Mouse (Mus musculus) adrenal gland, postnatal 14 days (tissue): Measurements from ENCODE around the gene Shisa5. TPM values are rescaled to one million over a fixed set of nuclear protein-coding genes. Genes with fewer than 3 reads are reported as not detected.

ENCODE experiments used
- DNase-seq: peaks from one replicate; pipeline ENCODE4 v3.0.0; 2021; ENCODE audit warnings: mixed read lengths
- total RNA-seq: library from RNA; stranded (reverse); gene quantifications from 2 replicates; pipeline ENCODE4 v1.2.3, GENCODE M21; 2021

The Shisa5 gene
- total RNA-seq, 1 experiment from 2014 or later, result 95.6 TPM

DNA sequence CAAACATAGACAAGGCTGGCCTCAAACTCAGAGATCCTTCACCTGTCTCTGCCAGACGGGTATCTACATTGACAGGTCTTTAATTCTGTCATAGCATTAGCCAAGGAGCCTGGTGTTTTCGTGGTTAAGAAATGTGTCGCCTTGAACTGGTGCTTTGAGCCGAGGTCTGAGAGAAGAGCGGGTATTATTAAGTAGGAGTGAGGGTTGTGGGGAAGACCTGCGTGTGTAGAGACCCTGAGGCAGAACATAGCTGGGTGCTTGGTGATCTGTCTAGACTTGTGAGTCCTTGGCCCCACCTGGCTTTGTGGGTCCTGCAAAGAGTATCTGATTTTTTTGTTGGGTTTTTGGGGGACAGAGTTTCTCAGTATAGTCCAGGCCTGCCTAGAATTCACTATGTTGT lies 15.5 kb downstream of the Shisa5 start:
- DNase-seq, result no peak

DNA sequence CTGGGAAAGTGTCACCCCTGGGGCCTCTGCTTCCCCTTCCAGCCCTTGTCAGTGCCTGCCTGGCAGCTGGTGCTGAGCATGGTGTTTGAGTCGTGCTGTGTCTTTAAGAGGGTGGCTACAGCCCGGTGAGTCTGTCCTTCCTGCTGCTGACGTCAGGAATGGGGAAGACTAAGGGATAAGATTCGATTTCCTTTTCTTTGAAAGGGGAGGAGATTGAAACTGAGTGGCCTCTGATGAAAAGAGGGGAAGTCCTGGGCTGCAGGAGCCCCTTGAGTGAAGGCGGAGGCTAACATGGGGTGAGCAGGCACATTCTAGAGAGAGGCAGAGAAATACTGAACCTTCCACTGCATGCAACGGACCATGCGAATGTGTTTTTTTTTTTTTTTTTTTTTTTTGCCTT lies 16.3 kb downstream of the Shisa5 start:
- peak; percentile 85 for DNase-seq

DNA sequence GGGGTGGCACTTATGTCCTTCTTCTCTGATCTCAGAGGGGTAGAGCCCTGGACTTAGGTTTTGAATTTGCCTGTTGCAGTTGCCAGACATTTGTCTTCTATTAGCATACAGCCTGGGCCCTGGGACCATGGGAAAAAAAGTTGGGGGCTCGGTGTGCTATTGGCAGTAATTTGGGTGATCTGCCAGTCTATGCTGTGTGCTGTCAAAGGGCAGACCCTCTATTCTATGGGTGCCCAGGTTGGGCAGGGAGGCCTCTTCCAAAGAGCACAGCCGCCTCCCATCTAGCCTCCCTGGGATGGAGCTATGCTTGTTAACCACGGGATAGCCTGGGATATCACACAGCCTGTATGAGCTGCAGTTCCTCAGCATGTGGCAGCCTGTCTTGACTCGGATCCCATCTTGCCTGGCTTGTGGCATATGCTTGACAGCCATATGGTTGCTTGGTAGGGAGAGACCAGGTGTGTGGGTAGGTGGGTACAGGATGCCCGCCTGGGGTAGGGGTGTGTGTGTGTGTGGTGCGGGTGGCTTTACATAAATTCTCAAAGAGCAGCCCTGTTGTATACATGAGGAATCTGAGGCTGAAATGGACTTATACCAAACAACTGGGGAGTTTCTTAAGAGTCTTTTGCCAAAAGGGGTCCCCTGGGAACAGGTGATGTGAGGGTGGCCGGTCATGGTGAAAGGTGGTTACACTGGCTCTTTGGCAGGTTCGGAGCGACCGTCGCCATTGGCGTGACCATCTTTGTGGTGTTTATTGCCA lies 17.1 kb downstream of the Shisa5 start:
- DNase-seq, result no peak

DNA sequence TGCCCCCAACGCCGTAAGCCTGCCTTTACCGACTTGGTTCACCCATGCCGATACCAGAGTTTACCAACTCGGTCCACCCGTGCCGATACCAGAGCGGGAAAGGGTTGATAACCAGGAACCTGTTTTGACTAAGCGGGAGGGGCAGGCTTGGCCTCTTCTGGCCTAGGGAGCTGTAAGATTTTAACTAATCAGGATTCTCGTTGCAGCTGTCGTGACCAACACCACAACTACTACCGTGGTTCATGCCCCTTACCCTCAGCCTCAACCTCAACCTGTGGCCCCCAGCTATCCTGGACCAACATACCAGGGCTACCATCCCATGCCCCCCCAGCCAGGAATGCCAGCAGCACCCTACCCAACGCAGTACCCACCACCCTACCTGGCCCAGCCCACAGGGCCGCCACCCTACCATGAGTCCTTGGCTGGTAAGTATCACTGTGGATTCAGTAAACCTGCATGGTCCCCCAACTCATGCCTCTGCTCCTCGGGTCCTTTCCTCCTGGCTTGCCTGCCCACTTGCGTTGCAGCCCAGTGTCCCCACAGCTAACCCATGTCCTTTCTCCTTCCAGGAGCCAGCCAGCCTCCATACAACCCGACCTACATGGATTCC lies 17.8 kb downstream of the Shisa5 start:
- DNase-seq, result no peak

DNA sequence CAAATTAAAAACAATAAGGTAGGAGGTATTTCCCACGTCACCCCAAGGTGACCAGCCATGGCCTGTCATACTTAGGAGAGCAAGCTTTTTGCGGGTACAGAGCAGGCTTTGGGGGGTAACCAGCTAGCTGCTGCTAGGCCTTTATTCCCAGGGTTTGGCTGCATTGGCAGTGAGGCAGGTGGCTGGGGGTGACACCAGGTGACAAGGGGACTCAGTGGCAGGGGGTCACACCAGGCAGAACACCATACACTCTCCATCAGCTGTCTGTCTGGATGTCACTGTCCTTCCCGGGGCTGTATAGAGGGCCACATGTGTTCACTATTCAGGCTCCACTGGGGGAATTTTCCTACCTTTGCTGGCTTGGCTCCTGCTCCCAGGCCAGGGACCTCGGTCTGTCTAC lies 18.6 kb downstream of the Shisa5 start:
- DNase-seq, result no peak

DNA sequence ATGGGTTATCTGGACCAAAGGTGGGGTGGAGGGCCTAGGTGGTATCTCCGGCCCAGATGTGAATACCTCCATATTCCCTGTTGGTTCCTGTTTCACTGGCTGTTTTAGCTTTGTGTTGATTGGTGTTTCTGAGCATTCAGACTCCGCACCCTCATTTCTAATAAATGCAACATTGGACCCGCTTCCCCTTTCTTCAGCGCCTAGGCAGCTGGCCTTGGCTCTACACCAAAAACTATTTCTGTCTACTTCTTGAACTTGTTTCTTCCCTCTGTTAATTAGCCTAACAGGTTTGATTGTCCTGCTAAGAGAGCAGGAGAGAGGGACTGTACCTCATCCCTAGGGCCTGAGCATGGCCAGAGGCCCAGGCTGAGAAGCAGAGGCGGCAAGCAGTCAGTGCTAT lies 19.2 kb downstream of the Shisa5 start:
- DNase-seq, result no peak

DNA sequence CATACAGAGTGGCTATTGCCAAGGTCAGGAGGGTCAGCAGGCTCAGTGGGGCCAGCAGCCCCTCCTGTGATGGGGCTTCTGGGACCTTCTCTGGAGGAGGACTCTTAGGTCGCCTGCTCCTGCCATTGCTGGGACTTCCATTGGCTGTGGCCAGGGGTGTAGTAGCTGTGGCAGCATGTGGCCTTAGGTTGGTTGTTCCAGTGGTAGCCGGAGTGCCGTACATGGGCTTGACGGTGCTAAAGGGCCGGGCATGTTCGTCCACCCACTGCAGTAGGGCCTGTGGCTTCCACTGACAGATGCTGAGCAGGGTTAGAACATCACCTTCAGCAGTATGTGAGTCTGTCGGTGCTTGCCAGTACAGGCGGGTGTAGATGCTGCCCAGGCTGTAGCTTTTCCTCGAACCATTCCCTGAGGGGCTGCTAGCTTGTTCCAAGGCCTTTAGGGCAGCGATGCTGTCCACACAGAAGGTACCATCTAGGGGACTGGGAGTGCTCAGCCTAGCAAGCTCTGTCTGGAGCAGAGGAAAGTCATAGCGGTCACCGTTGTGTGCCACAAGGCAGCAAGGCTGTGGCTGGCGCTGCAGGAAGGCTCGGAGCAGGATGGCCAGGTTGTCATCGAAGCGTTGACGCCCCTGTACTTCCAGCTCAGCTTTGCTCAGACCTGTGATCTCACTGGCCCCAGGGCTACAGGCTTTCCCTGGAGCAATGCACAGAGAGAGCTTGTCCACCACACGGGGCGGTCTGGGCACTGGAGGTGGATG lies 19.8 kb downstream of the Shisa5 start:
- no peak for DNase-seq

DNA sequence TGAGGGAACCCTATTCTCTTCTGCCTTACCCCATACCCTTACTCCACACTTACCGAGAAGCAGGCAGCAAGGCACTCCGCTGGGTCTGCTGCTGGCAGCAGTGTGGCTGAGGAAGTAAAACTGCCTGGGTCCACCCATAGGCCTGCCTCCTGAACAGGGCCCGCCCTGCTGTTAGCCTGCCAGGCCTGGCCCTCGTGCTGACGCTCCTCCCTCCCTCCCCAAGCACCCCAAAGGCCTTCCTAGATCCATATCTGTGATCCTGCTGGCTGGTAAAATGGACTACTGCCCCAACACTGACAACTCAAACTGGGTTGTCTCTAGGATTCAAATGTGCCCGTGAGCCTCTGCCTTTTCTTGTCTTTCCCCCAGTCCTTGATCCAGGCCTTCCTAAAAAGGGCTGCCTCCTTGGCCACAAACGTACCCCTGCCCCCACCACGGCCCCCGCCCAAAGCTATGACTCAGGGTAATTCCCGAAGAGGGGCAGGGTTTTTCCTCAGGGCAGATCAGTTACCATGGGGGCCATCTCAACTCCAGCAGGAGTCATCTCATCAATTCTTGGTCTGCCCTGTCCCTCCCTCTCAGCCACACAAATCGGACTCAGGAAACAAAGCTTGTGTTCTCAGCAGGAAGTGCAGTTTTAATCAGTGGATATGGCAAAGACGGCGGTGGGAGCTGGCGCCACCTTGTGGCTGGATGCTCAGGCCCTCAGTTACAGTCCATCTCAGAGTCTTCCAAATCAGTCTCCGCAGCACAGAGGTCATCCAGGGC lies 21.0 kb downstream of the Shisa5 start, which contains the start of gene Trex1:
Gene Trex1, minus strand, starts transcription at position 599 of the 768 bp plus-strand sequence.
- DNase-seq, result peak; percentile 94

DNA sequence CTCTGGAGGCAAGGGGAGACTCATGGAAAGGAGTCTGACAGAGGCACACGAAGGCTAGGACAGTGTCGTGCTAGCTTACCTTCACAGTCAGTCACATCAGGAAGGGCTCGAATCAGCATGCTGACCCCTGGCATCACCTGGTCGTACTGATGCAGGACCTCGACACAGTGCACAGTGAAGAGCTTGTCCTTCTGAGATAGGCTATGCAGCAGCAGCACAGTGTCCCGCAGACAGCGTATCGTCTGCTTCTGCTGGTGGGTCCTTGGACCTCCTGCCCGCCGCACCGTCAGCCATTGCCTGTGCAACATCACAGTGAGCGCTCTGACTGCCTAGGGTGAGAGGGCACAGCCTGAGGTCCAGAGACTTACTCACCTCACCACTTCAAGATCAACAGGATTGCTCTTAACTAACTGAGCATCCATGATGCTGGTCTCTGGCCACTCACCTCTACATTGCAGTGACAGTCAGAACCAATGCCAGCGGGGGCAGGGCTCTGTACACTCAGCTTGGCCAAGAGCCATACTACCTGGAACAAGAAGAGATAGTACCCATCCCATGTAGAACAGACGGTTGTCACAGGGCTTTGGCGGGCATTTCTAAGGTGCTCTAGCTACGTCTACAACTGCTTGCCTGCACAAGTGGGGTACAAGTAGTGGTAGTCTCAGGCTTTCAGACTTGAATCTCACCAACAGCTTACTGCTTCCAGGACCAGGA lies 22.0 kb downstream of the Shisa5 start:
- DNase-seq, result no peak

DNA sequence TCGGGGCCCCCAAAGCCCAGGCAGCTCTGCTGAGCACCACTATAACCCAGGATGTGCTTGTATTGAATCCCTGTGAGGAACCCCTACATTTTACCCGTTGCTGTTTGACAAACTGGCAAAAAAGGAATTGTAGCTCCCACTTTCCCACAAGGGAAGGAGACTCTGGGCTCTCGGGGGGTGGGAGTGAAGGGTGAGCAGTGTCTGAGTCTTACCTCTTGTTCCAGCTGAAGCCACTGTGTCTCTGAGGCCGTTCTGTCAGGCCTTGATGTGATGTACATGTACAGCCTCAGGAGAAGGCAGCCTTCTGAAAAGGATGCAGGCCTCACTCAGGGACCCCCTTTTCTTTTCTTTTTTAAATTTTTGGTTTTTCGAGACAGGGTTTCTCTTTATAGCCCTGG lies 22.5 kb downstream of the Shisa5 start:
- DNase-seq, result no peak

DNA sequence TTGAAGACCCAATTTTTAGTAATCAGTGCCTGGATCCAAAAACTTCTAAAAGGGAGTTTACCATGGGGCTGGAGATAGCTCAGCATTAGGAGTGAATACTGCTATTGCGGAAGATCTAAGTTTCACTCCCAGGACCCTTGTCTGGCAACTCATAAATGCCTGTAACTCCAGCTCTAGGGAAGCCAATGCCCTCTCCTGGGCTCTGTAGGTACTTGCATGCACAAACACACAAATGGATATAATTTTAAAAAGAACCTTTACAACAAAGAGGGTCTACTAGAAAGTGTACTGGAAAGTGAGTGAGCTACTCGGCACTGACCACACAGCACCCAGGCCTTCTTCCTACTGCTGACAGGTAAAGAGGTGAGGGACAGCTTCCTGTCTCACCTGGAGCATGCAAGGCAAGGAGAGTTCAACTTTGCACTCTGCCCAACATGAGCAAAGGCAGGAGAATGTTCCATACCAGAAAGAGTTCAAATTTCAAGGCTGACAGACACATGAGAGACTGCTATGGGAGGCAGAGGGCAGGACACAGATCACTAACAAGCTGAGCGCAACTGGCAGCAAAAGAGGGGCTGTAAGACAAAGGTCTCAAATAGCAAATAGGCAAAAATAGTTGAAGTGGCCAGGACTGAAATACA lies 29.9 kb downstream of the Shisa5 start:
- no peak for DNase-seq

DNA sequence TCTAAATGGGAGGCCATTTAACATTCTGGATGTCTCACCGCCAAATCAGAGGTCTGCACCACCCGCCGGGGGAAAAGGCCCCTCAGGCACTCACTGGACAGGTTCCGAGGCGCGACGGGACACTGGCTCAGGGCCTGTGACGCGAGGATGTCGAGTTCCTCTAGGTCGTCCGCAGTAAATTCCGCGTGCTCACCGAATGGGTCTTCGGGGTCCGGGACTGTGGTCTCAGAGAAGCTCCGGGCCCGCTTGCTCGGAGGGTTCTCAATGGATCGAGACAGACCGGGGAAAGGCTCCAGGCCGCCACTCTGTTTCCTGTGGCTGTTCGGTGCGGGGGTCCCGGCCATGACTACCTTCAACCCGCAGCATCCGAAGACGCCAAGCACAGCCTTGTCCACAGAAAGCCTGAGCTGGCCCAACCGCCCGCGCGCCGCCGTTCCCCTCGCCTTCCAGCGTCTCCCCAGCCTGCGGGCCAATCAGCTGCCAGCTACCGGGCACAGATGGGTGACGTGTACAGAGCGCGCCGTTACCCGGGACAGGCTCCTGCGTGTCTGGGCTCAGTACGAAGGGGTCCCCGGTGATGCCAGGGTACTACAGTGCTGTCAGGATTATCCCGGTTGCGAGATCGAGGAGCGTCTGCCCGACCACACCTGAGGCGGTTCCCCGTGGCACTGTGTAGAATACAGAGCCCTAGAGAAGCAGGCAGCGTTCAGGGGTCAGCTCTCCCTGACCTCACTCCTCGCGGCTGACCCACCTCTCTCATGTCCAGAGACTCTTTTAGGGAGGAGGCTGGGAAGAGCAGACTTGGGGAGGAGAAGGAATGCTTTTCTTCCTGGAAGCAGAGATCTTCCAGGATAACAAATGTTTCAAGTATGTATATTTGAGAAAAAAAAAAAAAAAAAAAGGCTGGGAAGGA lies 35.6 kb downstream of the Shisa5 start, which contains the start of gene Atrip:
Gene Atrip, minus strand, starts transcription at position 464 of the 913 bp plus-strand sequence.
- peak; percentile 97 for DNase-seq

DNA sequence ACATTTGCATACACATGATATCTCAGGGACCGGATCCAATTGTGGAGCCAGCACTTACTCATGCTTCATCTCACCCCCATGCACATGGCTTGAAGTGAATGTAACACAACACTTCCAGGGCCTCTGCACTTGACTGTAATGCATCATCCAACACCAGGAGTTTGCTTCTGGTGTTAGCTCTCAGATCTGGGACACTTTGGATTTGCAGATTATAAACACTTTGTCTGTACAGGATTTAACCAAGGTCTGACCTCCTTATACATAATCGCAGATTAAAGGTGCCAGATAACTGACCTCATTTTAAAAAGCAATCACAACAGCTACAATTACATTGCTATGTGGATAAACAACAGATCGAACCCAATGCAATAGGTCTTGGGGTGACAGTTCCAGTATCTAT lies 42.2 kb downstream of the Shisa5 start:
- DNase-seq, result no peak

DNA sequence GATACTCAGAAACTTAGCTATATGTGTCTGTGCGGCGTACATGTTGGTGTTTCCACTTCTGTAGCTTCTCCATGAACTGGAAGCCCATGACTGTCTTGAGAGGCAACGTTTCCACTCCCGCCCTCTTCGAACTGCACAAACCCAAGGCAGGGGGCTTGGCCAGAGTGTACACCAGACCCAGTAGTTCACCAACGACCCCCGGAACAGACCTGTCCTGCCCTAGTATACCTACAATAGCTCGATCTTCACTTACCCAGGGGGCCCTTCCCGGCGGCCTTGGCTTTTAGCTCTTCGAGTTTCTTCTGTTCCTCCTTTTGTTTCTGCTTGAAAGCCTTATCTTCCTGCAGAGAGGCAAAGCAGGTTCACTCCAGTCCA lies 43.4 kb downstream of the Shisa5 start:
- no peak for DNase-seq

DNA sequence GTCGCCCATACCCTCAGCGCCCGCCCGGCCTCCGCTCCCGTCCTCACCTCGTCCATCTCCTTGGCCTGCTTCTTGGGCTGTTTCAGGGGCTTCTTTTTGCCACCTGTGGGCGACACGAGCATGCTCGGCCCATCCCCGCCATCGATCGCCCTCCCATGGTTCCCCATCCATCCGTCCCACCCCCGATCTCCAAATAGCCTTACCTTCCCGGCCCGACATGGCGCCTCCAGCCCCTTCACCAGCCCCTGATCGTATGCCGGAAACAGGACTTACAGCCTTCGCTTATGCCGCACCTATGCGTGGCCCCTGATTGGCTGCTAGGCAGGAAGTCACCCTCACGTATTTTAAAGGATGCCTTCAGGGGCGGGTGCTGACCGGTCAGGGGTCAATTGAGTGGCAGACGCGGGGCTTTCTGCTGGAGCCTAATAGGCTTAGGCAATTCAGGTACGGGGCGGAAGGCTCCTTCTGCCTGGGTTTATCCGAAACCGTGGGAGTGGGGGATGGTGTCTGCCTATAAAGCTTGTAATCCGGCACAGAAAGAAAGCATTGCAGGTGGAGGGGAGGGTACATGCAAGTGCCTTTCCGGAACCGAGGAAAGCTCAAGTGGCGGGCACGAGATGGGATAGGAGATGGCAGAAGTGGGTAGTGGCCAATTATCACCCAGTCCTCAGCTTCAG lies 43.9 kb downstream of the Shisa5 start, which contains the start of the genes Ccdc51 and Tma7:
Gene Ccdc51, plus strand, starts transcription at position 370 of the 677 bp plus-strand sequence.
Gene Tma7, minus strand, starts transcription at position 464 of the 677 bp plus-strand sequence.
- DNase-seq, result peak; percentile 92

DNA sequence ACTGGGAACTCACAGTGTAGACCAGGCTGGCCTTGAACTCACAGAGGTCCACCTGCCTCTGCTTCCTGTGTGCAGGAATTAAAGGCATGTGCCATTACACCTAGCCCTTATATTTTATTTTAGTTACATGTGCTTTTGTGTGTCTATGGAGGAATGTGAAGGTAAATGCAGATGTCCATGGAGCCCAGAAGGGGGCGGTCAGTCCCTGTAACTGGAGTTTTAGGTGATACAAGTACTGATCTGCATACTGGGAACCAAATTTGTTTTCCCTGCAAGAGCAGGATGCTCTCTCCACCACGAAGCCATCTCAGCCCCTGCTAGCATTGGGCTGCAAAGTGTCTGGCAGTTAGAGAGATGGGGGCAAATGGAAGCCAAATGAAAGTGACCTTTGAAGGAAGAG lies 46.6 kb downstream of the Shisa5 start:
- no peak for DNase-seq

DNA sequence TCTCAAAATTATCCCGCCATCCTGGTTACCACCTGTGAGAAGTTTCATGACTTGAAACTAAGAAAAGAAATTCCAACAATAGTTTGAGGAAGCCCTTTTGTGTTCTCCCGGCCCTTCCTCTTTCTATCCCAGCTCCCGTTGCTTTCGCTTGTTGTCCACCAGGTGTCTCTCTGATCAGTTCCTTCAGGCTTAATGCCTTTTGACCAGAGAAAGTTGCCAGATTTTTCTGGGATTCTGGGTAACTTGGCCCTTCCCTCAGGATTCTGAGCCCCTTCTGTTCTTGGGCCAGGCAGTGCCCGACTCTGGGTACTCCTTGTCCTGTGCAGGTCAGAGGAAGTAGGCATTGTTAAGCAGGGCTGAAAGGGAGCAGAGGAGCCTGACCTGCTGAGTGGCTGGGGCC lies 49.6 kb downstream of the Shisa5 start:
- peak; percentile 71 for DNase-seq

DNA sequence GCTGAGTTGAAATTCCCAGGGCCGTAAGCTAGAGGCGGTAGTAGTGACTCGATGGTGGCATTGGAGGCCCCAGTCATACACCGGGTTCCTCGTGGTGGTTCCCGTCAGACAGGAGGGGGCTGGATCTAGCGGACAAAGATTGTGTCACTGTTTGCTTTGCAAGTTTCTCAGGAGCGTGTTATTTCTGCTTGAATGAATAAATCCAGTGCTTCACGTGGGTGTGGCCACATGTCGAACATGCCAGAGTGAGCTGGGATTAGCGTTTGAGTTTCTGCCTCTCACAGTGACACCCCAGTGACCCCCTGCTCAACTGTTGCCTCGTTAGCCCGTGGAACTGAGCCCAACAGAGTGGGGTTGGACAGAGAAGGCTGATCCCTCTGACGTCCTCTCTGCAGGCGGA lies 52.1 kb downstream of the Shisa5 start:
- DNase-seq, result no peak

DNA sequence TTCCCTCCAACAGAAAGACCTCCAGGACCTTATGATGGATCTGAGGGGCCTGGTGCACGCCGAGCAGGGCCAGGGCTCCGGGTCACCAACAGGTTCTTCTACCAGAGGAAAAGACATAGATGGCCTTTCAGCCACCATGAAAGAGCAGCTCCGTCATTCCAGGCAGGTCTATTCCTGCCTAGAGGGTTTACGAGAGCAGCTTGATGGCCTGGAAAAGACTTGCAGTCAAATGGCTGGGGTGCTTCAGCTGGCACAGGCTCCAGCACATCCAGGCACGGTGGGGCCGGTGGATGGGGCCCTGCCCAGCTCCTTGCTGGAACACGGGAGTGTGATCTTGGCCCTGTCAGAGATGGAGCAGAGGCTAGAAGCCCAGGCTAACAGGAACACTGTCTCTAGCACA lies 53.4 kb downstream of the Shisa5 start:
- DNase-seq, result no peak
